20 mouse cellular contexts compared by ENCODE assay signal in genomic region chr5:51709447-51709991, GRCm38 (mm10).
"Had no signal": no experiment of that assay in that cellular context is flagged by ENCODE, and none has a peak within 500 bp of the region (broad histone marks: within the 10 kb centered on the region; RNA-seq: fewer than 3 reads in every experiment).

No protein-coding gene starts in this region.

- ATAC-seq: liver, embryonic 12.5 days; midbrain, embryonic 16.5 days had no signal

- DNase-seq: lung, adult 18-20 months; lung, postnatal 4 days; midbrain, embryonic 14.5 days; retina, postnatal 1 day; right cerebral cortex, adult 18-20 months; right cerebral cortex, postnatal 25 days; right cerebral cortex, postnatal 4 days; spleen, adult 18-20 months; thymus, adult 18-20 months; thymus, postnatal 14 days; thymus, postnatal 36 days had no signal

- H3K4me2 ChIP-seq: liver, embryonic 12.5 days; lung, embryonic 15.5 days; midbrain, embryonic 12.5 days; neural tube, embryonic 13.5 days; neural tube, embryonic 15.5 days had no signal

- H3K36me3 ChIP-seq: liver, embryonic 12.5 days; lung, embryonic 15.5 days; midbrain, embryonic 10.5 days; midbrain, embryonic 12.5 days; neural tube, embryonic 13.5 days; neural tube, embryonic 15.5 days had no signal

- H3K9ac ChIP-seq: liver, embryonic 12.5 days; liver, embryonic 14.5 days; lung, embryonic 15.5 days; midbrain, embryonic 12.5 days; neural tube, embryonic 13.5 days; neural tube, embryonic 15.5 days had no signal

- H3K4me1 ChIP-seq: liver, embryonic 12.5 days; lung, embryonic 15.5 days; midbrain, embryonic 12.5 days; neural tube, embryonic 13.5 days; neural tube, embryonic 15.5 days had no signal

- H3K27ac ChIP-seq: liver, embryonic 12.5 days; liver, embryonic 14.5 days; lung, embryonic 15.5 days; midbrain, embryonic 10.5 days; midbrain, embryonic 12.5 days; neural tube, embryonic 13.5 days; neural tube, embryonic 15.5 days had no signal

- H3K27me3 ChIP-seq: liver, embryonic 12.5 days; lung, embryonic 15.5 days; midbrain, embryonic 12.5 days; neural tube, embryonic 13.5 days; neural tube, embryonic 15.5 days had no signal

- H3K9me3 ChIP-seq: liver, embryonic 12.5 days; lung, embryonic 15.5 days; midbrain, embryonic 10.5 days; midbrain, embryonic 12.5 days; neural tube, embryonic 13.5 days; neural tube, embryonic 15.5 days had no signal

- H3K4me3 ChIP-seq: liver, embryonic 12.5 days; lung, embryonic 15.5 days; midbrain, embryonic 10.5 days; midbrain, embryonic 12.5 days; myocyte; neural tube, embryonic 13.5 days; neural tube, embryonic 15.5 days had no signal
